Mouse (Mus musculus): ENCODE measurements around the gene P3h2. TPM values are rescaled to one million over a fixed set of nuclear protein-coding genes. Genes with fewer than 3 reads are reported as not detected.

P3h2 gene
- total RNA-seq (2021), result 1 to 10 TPM; 6.5 to 6.8 TPM
- long read RNA-seq, experiment 1, result 0 reads
- long read RNA-seq, experiment 2, partial matches to known transcripts, result 0 of 1 reads
- long read RNA-seq, experiment 2, other reads (novel, unspliced or antisense), result 0 of 1 reads

- DNase-seq, result peak; percentile 81 to 85
These were observed at the start of gene P3h2 for GRCm38 (mm10) chr16:26105115-26105974. Gene P3h2, minus strand, starts transcription at chr16:26105784.

- DNase-seq, result no peak
These were observed 46.7 kb upstream of the P3h2 start for GRCm38 (mm10) chr16:26152258-26152657.

- DNase-seq, result no peak
These were observed 45.4 kb upstream of the P3h2 start for GRCm38 (mm10) chr16:26150943-26151342.

DNA sequence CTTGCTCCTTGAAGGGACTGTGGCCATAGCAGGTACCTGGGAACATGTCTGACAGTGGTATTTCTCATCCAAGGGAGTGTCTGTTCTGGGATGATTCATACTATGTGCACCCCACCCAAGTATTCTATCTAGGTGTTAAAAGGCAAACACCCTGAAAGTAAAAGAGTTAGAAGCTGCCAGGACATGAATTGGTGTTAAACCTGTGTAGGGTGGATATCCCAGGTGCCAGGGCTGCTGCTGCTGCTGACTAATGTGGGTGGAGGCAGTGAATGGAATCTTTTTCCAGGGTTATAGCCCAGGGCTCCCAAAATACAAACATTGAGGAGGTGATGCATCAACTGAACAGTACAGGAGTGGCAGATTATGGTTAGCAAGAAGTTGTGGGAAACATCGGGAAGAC, 41.3 kb upstream of the P3h2 start:
- no peak for DNase-seq

DNA sequence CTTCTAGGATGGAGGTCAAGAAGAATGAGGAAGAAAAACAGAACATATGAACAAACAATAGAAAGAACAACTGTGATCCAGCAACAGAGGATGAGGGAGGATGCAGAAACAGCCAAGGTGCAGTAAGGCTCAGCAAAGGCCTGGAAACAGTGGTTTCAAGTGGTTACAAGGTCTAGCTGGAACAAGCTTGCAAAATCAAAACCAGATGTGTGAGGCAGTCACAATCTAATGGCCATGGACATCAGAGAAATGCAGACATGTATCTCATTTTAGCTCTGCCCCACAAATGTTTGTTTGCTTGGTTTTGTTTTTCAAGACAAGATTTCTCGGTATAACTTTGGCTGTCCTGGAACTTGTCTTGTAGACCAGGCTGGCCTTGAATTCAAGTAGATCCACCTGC, 25.5 kb upstream of the P3h2 start:
- DNase-seq, result no peak

- no peak for DNase-seq
These were observed 1.0 kb upstream of the P3h2 start for GRCm38 (mm10) chr16:26106618-26107017.

DNA sequence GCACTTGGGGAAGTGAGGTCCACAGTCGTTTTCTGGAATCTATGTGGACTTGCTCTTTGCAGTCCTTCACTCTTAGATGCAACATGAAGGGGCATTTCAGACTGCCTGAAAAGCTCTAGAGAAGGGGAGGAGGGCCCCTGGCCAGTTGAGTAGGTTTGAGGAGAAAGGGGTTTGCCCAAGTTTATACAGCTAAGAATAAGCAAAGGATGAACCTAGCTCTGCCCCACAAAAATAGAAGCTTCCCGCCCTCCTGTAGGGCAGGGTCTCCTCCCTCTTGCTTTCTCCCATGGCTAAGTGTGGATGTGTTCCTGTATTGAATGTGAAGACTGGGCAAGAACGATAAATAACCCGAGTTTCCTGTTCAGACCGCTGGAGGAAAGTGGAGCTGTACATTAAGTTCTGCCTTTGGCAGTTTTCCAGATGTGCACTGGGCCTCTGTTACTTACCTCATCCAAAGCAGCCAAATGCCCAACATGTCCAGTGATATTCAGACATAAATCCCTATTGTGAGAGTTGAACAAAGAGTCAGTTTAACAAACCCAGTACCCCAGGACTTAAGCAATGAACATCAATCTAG, 545 bp upstream of the P3h2 start:
- DNase-seq, result no peak

DNA sequence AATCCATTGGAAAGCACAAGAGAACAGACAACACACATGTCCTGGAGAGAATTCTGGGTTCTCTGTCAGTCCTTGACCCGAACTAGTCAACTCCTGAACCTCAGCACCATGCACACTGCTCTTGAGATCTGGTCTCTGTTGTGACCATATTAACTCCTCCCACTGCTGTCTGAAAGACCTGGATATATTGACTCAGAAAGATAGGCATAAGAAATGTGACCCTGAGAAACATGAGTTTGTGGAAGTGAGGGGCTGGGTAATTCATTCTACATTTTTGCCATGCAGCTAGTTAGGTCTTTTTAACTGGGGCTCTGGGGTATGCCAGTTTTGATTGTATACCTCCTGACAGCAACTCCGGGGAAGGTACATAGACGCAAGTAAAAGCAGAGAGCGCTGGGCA, 1.3 kb downstream of the P3h2 start:
- DNase-seq, result no peak

GRCm38 (mm10) chr16:26102856-26103255, 2.7 kb downstream of the P3h2 start:
- DNase-seq, result no peak

DNA sequence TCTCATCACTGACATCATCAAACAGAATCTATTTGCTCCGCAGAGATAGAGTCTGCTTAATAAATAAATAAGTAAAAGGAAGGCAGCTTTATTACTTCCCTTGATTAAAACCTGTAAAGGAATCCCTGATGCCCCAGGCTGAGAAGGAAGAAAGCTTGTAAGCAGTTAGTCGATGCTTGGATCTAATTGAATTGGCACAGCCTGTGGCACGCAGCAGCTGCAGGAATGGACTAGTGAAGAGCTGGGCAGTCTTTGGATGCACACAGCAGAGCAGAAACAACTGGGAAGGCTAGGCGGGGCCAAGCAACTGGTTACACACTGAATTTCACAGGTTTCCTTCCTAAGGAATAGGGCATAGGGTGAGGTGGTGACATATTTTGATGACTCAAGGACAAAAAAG, 5.4 kb downstream of the P3h2 start:
- DNase-seq, result no peak

DNA sequence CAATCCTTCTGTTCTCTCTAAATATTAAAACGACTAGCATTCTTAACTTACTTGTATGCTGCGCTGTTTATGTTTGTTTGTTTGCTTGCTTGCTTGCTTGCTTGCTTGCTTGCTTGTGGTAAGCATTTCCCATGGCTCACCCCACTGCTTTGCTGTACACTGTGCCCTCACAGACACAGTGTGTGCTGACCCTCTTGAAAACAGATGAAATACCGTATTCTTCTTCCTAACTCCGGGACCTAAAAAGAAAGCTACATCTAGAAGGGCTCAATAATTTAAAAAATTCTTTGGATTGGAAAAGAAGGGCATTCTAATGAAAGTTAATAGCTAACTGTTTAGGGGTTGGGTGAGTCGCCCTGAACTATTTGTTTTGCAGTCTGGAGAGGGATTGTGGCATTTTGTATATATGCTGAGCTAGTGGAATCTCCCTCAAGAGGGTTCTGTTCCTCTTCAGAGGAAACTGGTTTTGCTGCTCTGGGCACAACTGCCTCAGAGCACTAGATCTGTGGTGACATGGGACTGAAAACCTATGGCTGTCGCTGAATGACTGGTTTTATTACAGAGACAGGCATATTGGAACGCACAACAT, 9.8 kb downstream of the P3h2 start:
- no peak for DNase-seq

DNA sequence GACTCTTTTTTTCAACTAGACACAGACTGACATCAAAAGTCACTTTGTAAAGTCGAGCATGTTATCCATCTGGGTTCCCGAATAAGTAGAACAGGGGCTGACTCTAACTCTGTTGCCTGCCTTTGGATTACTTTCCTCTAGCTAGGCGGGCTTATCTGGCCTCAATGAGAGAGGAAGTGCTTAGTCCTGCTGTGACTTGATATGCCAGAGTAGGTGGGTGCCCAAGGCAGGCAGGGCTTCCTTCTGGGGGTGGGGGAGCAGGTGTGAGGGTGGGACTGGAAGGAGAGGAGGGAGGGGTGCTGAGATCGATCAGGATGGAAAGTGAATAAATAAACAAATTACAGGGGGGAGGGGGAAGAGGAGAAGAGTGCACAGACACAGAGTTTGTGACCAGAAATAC, 11.7 kb downstream of the P3h2 start:
- DNase-seq, result no peak

DNA sequence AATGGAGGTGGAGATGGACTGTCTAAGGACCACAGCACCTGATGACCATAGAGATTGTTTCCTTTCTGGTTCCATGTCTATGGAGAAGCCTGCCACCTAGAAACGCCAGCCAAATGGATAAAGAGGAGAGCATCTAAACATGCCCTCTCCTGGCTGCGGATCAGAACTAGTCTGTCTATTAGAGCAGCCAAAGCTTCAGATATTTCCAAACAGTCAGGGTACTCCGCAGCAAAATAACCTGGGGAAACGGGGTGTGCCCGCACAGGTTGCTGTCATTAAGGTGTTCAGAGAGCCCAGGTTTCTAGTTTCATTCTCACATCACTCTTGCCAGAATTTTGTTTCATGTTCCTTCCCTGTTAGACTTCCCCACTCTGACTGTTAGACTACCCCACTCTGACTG, 16.6 kb downstream of the P3h2 start:
- DNase-seq, result no peak

DNA sequence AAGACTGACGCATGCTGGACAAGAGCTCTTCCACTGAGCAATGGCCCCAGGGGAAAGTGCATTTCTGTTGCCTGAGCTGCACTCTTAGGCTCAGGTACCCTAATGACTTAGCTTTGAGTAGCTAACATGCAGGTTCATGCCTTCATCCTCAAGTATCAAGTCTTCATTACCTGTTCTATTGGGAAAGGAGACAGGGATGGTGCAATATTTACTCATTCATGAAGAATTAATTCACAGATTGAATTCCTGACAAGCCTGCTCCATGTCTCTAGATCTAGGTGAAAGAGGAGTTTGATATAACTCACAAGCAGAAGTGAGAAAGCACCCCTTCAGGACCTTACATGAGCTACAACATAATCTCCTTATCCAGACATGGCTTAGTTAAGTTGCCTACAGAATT, 17.3 kb downstream of the P3h2 start:
- DNase-seq, result no peak

GRCm38 (mm10) chr16:26086955-26087354, 18.6 kb downstream of the P3h2 start:
- DNase-seq, result no peak

DNA sequence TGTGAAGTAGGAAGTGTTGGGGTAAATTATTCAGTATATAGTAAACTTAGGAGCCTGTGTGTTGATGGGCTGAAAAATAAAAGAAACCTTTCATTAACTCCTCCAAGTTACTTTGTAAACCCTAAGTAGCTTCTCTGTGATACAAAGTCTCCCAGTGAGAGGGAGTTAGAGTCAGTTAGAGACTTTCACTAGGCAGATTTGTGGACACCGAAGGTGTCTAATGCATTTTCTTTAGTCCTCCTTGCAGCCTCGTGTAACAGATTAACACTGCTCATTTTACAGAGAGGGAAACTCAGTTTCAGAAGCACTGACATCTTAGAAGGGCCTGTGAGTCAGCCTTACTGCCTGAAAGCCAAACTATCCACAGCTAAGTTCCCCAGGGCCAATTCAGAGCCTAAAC, 20.4 kb downstream of the P3h2 start:
- DNase-seq, result no peak

DNA sequence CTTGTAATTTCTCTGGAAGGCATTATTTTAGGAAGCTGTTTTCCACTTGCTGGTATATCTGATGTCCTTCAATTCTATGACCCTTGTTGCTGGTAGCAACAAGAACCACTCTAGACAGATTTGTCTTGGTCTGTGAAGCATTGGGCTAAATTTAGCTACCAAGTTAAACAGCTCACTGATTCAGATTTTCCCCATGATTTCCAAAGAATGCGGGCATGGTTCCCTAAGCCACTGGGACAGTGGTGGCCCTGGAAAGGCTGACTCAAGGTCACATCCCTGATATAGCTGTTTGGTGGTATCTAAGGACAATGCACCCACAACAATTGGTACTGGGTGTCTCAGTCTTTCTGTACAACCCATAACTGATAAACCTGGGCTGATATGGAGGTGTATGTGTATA, 22.8 kb downstream of the P3h2 start:
- DNase-seq, result peak; percentile 73 to 78

- peak; percentile 5 to 47 for DNase-seq
These were observed 23.2 kb downstream of the P3h2 start for GRCm38 (mm10) chr16:26082391-26082790.

DNA sequence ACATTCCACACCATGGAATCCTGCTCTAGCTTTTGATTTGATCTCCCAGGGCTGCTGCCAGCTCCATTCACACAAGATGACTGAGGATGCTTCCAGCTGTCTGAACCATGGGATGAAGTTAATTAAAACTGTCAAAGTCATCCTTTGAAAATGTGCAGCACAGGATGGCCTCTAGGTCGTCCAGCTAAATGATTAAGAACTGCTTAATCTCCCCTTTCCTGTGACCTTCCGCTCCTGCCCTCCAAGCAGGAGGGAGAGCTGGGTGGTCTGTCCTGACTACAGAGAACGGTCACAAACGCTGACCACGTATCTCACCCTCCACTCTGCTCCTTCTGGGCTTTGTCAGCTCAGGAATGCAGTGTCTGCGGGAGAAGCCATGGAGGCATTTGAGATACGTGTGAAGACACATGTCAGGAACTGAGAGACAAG, 26.6 kb downstream of the P3h2 start:
- no peak for DNase-seq

GRCm38 (mm10) chr16:26078100-26078422, 27.5 kb downstream of the P3h2 start:
- DNase-seq, result no peak

- no peak for DNase-seq
These were observed 28.1 kb downstream of the P3h2 start for GRCm38 (mm10) chr16:26077246-26078099.

DNA sequence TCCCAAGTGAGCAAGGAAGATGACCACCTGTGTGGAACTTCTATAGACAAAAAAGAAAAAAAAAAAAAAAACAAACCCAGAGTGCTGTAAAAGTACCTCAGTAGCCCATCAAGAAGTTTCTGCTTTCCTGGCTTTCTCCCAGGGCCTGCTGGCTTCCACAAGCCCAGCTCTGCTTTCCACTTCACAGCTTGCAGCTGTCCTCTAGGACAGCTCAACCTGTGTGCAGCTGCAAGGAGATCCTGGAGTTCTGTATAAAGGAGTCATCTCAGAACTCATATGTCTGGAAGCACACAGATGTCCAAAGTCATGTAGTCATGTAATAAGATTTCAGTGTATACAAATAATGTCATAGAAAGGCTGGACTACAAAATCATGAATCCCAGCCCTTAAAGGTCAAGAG, 30.5 kb downstream of the P3h2 start:
- no peak for DNase-seq

Data from adrenal gland, postnatal 36 days (tissue).